Mouse (Mus musculus): Measurements from ENCODE around the gene Gimap5.

GRCm38 (mm10) chr6:48741273-48741672, 4.7 kb upstream of the Gimap5 start:
- no peak for TF ChIP-seq POLR2A (IDR thresholded peaks at IDR 0.05; ENCODE audit: insufficient read depth, low read depth, low read length)
- no peak for TF ChIP-seq CTCF (IDR thresholded peaks at IDR 0.05; ENCODE audit: insufficient read depth, low read depth, low read length)

Data from olfactory bulb, adult 2 months (tissue).